Mouse (Mus musculus): Measurements from ENCODE around the gene Fam98a. TPM values are rescaled to one million over a fixed set of nuclear protein-coding genes. Genes with fewer than 3 reads are reported as not detected.

Gene Fam98a
- polyA plus RNA-seq, 1 experiment, result 45.2 TPM

DNA sequence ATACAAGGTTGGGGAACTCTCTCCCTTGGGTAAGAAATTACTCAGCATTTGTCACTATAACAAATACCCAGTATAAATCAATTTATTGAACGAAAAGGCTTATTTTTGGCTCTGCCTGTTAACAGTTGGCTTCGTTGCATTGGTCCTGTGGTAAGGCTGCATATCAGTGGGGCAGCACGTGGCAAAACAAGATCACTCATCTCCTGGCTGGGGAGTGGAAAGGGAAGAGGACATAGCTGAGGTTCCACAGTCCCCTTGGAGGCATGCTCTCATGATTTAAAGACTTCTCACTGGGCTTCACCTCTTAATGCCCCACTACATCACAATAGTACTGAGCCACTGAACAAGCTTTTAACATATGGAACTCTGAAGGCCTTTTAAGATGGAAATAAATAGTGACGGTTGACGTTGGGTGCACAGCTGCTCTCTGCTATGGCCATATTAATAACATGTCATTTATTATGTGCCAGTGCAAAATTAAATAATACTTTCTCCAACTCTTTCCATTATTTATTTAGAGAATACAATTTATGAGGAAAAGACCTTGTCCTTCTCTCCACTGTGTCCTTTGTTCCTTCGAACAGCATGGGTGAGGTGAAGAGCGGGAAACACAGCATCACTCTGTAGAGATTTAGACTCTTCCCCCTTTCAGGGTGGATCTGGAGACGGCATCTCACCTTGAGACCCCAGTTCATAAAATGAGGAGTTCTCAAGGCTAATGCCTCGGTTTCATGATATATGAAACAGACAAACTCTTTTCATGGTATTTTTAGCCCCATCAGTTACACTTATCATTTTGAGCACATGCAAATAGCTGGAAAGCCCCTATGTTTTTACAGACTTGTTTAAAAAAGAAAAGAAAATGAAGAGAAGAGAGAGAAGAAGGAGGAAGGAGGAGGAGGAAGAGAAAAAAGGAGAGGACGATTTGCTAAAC is 44.8 kb downstream of the Fam98a start:
- Histone ChIP-seq H3K27ac (ENCODE audit: insufficient read depth, low read length) (no peak overlapping the region), H3K4me1 (ENCODE audit: control insufficient read depth, insufficient read depth, low read length) (no peaks in the 10 kb centered on the region), H3K4me3 (ENCODE audit: insufficient read depth, low read length) (no peak overlapping the region)
- TF ChIP-seq CTCF (IDR thresholded peaks at IDR 0.05; ENCODE audit: extremely low read depth, insufficient read depth, low read length) (no peak), POLR2A (IDR thresholded peaks at IDR 0.05; ENCODE audit: extremely low read depth, insufficient read depth, low read length) (no peak)

DNA sequence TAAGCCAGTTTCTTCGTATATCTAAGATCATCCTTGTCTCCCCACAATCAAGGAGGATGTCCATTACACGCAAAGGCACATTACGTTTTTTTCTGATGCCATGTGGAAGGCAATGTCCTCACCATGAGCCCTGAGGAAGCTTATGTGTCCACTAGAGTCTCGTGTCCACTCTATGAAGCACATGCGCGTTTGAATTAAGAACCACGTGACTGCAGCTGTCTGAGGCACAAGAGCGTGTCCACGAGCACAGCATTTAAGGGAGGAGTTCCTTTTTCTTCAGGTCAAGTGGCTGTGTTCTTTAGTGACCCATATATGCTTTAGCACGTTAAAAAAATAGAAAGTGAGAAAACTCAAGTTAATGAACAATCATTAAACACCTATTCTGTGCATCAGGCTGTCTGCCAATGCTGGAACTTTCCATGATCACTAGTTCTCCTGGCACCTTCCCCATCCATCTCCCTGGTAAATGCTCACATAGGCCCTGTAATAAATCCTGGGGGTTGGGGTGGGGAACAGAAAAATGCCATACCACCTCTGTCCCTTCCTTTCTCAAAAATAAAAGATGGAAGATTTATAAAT is 45.6 kb downstream of the Fam98a start:
- Histone ChIP-seq H3K4me3 (ENCODE audit: insufficient read depth, low read length) (no peak overlapping the region), H3K4me1 (ENCODE audit: control insufficient read depth, insufficient read depth, low read length) (no peaks in the 10 kb centered on the region), H3K27ac (ENCODE audit: insufficient read depth, low read length) (no peak overlapping the region)
- TF ChIP-seq CTCF (IDR thresholded peaks at IDR 0.05; ENCODE audit: extremely low read depth, insufficient read depth, low read length) (no peak), POLR2A (IDR thresholded peaks at IDR 0.05; ENCODE audit: extremely low read depth, insufficient read depth, low read length) (no peak)

DNA sequence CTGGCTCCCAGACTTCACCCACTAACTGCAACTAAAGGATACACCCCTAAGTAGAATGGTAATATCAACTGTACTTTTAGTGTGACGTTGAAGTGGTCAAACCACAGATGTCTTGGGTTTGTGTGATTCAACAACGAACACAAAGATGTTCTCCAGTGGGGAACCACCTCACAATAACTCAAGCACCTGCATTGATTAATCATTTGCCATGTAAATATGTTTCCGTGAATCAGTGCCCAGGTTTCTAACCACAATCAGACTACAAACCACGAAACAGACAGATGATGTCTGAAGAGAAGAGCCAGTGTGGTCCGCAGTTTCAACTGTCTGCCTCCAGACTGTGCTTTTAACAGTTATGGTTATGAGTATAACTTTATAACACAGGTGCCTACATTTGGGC is 46.7 kb downstream of the Fam98a start:
- Histone ChIP-seq H3K4me3 (ENCODE audit: insufficient read depth, low read length) (no peak overlapping the region), H3K27ac (ENCODE audit: insufficient read depth, low read length) (no peak overlapping the region), H3K4me1 (ENCODE audit: control insufficient read depth, insufficient read depth, low read length) (no peaks in the 10 kb centered on the region)
- TF ChIP-seq CTCF (IDR thresholded peaks at IDR 0.05; ENCODE audit: extremely low read depth, insufficient read depth, low read length) (no peak), POLR2A (IDR thresholded peaks at IDR 0.05; ENCODE audit: extremely low read depth, insufficient read depth, low read length) (no peak)

DNA sequence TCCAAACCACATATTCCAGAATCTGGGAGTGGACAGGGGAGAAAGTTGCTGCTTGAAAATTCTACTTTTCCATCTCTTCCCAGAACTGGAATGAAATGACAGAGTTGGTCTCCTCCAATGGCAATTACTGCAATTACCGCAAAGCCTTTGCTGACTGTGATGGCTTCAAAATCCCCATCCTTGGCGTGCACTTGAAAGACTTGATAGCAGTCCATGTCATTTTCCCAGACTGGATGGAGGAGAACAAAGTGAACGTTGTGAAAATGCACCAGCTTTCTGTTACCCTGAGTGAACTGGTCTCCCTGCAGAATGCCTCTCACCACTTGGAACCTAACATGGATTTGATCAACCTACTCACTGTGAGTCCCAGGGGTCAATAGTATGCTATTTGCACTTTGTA is 48.7 kb downstream of the Fam98a start:
- Histone ChIP-seq H3K4me3 (ENCODE audit: insufficient read depth, low read length) (no peak overlapping the region), H3K4me1 (ENCODE audit: control insufficient read depth, insufficient read depth, low read length) (no peaks in the 10 kb centered on the region), H3K27ac (ENCODE audit: insufficient read depth, low read length) (no peak overlapping the region)
- TF ChIP-seq CTCF (IDR thresholded peaks at IDR 0.05; ENCODE audit: extremely low read depth, insufficient read depth, low read length), result no peak
- no peak for TF ChIP-seq POLR2A (IDR thresholded peaks at IDR 0.05; ENCODE audit: extremely low read depth, insufficient read depth, low read length)

DNA sequence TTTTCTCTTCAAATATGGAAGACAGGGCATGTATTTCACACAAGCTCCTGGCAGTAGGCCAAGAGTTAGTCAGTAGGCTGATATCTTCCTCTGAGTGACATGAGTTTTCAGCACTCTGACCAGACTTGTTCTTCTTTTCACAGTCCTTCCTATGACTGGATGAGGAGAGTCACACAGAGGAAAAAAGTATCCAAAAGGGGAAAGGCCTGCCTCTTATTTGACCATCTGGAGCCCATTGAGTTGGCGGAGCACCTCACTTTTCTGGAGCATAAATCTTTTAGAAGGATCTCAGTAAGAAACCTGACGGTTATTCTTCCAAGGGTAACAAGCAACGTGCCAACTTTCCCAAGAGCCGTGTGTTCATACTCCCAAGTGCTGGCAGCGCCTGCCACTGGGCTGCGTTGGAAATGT is 53.5 kb downstream of the Fam98a start:
- H3K4me3 ChIP-seq (ENCODE audit: insufficient read depth, low read length), result no peak overlapping the region
- H3K27ac ChIP-seq (ENCODE audit: insufficient read depth, low read length), result no peak overlapping the region
- no peaks in the 10 kb centered on the region for H3K4me1 ChIP-seq (ENCODE audit: control insufficient read depth, insufficient read depth, low read length)
- TF ChIP-seq POLR2A (IDR thresholded peaks at IDR 0.05; ENCODE audit: extremely low read depth, insufficient read depth, low read length) (no peak), CTCF (IDR thresholded peaks at IDR 0.05; ENCODE audit: extremely low read depth, insufficient read depth, low read length) (no peak)

DNA sequence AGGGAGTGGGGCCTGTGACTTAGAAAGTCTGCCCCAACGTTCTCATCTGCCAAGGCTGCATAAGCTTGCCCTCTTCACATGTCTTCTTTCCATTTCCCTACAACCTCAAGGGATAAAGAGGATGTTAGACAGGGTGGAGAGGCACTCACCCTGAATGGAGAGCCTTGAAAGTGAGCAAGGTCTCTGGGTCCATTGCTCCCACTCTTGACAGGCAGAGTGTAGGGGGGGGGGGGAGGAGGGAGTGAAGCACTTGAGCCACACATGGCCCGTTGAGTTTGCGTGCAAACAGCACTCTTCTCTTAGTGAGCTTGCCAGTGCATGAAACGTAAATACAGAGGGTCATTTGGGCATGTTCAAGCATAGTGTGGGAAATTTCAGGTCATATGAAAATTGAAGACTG is 56.5 kb downstream of the Fam98a start:
- H3K4me3 ChIP-seq (ENCODE audit: insufficient read depth, low read length), result no peak overlapping the region

More for the DNA sequence above, 56.5 kb downstream of the Fam98a start:
- no peaks in the 10 kb centered on the region for H3K4me1 ChIP-seq (ENCODE audit: control insufficient read depth, insufficient read depth, low read length)
- H3K27ac ChIP-seq (ENCODE audit: insufficient read depth, low read length), result no peak overlapping the region
- TF ChIP-seq POLR2A (IDR thresholded peaks at IDR 0.05; ENCODE audit: extremely low read depth, insufficient read depth, low read length) (no peak), CTCF (IDR thresholded peaks at IDR 0.05; ENCODE audit: extremely low read depth, insufficient read depth, low read length) (no peak)

Other genes with a start within 250 kb of the Fam98a start
- 11.1 and 12.7 TPM in 2 replicates for gene Rasgrp3, start 116.0 kb downstream of the Fam98a start, polyA plus RNA-seq (2012; rRNA removed)

All from cortical plate, adult 2 months (tissue).